25 mouse cellular contexts compared by ENCODE assay signal in genomic region chr4:57920522-57920921, GRCm38 (mm10). TPM values are rescaled to one million over a fixed set of nuclear protein-coding genes. Genes with fewer than 3 reads are reported as not detected.
DNase-seq lines count a peak whose midpoint lies in the region; ATAC-seq lines count a peak whose summit lies in the region.
"Had no signal": no experiment of that assay in that cellular context is flagged by ENCODE, and none has a peak within 500 bp of the region (broad histone marks: within the 10 kb centered on the region; RNA-seq: fewer than 3 reads in every experiment).

No protein-coding gene starts in this region.

- no peaks in the 10 kb centered on the region for H3K9me3 ChIP-seq in forebrain, embryonic 11.5 days (ENCODE audit: control insufficient read depth, low read length)
- no peaks in the 10 kb centered on the region for H3K9me3 ChIP-seq in forebrain, embryonic 10.5 days
- H3K9me3 ChIP-seq: forebrain, embryonic 12.5 days; forebrain, embryonic 15.5 days; heart, embryonic 10.5 days; heart, embryonic 13.5 days had no signal

- DNase-seq in forebrain, embryonic 11.5 days (ENCODE audit: low spot score): no peak
- no peak for DNase-seq in forebrain, embryonic 10.5 days (ENCODE audit: extremely low spot score, low spot score)
- DNase-seq in ES-CJ7 (ENCODE audit: low read depth, low spot score) (peak; percentile 97), WW6 (ENCODE audit: low read depth, low spot score) (peak; percentile 67)
- no peak for DNase-seq in urinary bladder, postnatal 10 days (ENCODE audit: low spot score)
- DNase-seq: adrenal gland, postnatal 10 days; adrenal gland, postnatal 36 days; cerebellum, adult 18-20 months; cerebellum, adult 9-10 months; cerebellum, postnatal 14 days; gastrocnemius, postnatal 10 days; gastrocnemius, postnatal 36 days; heart, adult 2 months; heart, postnatal 14 days; heart, postnatal 4 days had no signal

- no peak overlapping the region for H3K9ac ChIP-seq in forebrain, embryonic 11.5 days (ENCODE audit: low read length)
- H3K9ac ChIP-seq: forebrain, embryonic 12.5 days; forebrain, embryonic 15.5 days; heart, embryonic 13.5 days; hindbrain, embryonic 14.5 days had no signal

- no peaks in the 10 kb centered on the region for H3K4me1 ChIP-seq in forebrain, embryonic 11.5 days (replicated peaks; ENCODE audit: control insufficient read depth, insufficient read depth, low read length)
- H3K4me1 ChIP-seq in forebrain, embryonic 10.5 days: peaks cover 31% of the 10 kb centered on the region

- H3K27ac ChIP-seq in forebrain, embryonic 11.5 days (ENCODE audit: low read depth, low read length): peak overlapping the region; percentile 18; the same call in 1 of the 2 replicates
- H3K27ac ChIP-seq in forebrain, embryonic 10.5 days: no peak overlapping the region
- H3K27ac ChIP-seq: forebrain, embryonic 12.5 days; forebrain, embryonic 15.5 days; heart, adult 2 months; heart, embryonic 10.5 days; heart, embryonic 13.5 days; hindbrain, embryonic 14.5 days; hindbrain, postnatal 0 days had no signal

- H3K4me3 ChIP-seq in forebrain, embryonic 11.5 days (ENCODE audit: low read depth, low read length): no peak overlapping the region
- H3K4me3 ChIP-seq in forebrain, embryonic 10.5 days: no peak overlapping the region
- H3K4me3 ChIP-seq: forebrain, embryonic 12.5 days; forebrain, embryonic 15.5 days; heart, adult 2 months; heart, embryonic 10.5 days; heart, embryonic 13.5 days had no signal

- no peak overlapping the region for H3K4me2 ChIP-seq in forebrain, embryonic 11.5 days (ENCODE audit: low read depth, low read length, severe bottlenecking)
- H3K4me2 ChIP-seq: forebrain, embryonic 15.5 days; heart, embryonic 13.5 days; hindbrain, embryonic 14.5 days had no signal

- WGBS in forebrain, embryonic 11.5 days: 71% methylated on average over 1 of the region's 1 CpGs
- WGBS in forebrain, embryonic 10.5 days: 68% methylated on average over 1 of the region's 1 CpGs

- H3K27me3 ChIP-seq in forebrain, embryonic 11.5 days (ENCODE audit: control insufficient read depth, insufficient read depth, low read length): no peaks in the 10 kb centered on the region; the same call in 1 of the 2 replicates
- peaks cover 23% of the 10 kb centered on the region for H3K27me3 ChIP-seq in forebrain, embryonic 10.5 days (ENCODE audit: poor library complexity, severe bottlenecking)
- H3K27me3 ChIP-seq: forebrain, embryonic 15.5 days; Patski had no signal

- peak; percentile 18; the same call in 1 of the 2 replicates for ATAC-seq in forebrain, embryonic 11.5 days (replicated peaks; ENCODE audit: low FRiP score)
- no peak for ATAC-seq in inflammation-experienced regulatory T-cells, adult 6 months
- ATAC-seq: hindbrain, postnatal 0 days; intestine, postnatal 0 days; Patski had no signal

- no peaks in the 10 kb centered on the region for H3K36me3 ChIP-seq in forebrain, embryonic 11.5 days (ENCODE audit: control insufficient read depth, insufficient read depth, low read length)
- no peaks in the 10 kb centered on the region for H3K36me3 ChIP-seq in forebrain, embryonic 10.5 days (replicated peaks)
- H3K36me3 ChIP-seq: forebrain, embryonic 12.5 days; forebrain, embryonic 15.5 days; G1E; heart, embryonic 10.5 days; heart, embryonic 13.5 days had no signal

RNA-seq across cellular contexts. Expression of gene D630039A03Rik, which starts 4.4 kb away (rescaled TPM):
- not detected in 2 replicates for polyA plus RNA-seq in forebrain, embryonic 11.5 days (2014; fragmentation: Nextera tagmentation; extraction: Ambion mirVana)
- polyA plus RNA-seq in forebrain, embryonic 10.5 days (2016; fragmentation: Nextera tagmentation; extraction: Ambion mirVana): not detected in 2 replicates
- 10 to 100 TPM in 2 of 3 experiments, 1 to 10 TPM in 1; 8.9 to 18.3 (median 18.2) TPM for polyA plus RNA-seq in inflammation-experienced regulatory T-cells, adult 6 months (2017; shearing (Covaris generic))
- polyA plus RNA-seq: forebrain, embryonic 12.5 days; forebrain, embryonic 15.5 days; G1E had no signal

RNA-seq across cellular contexts. Expression of gene Txn1, which starts 35.7 kb away (rescaled TPM):
- 392 and 414 TPM in 2 replicates for polyA plus RNA-seq in forebrain, embryonic 11.5 days (2014; fragmentation: Nextera tagmentation; extraction: Ambion mirVana)
- 442 and 447 TPM in 2 replicates for polyA plus RNA-seq in forebrain, embryonic 10.5 days (2016; fragmentation: Nextera tagmentation; extraction: Ambion mirVana)
- 100 to 1,000 TPM; 126 to 295 (median 141) TPM for polyA plus RNA-seq in inflammation-experienced regulatory T-cells, adult 6 months (2017; shearing (Covaris generic))

Comparison
In these comparisons a context has a peak if more than half of its experiments do, and no peak if none do; other contexts are left out.
1. DNase-seq: peak in ES-CJ7 (single experiment) and WW6 (single experiment); none in forebrain, embryonic 11.5 days (single experiment), forebrain, embryonic 10.5 days (single experiment) and urinary bladder, postnatal 10 days (single experiment).